Mouse (Mus musculus) v-Abl transformed pro-B cells (cell line): Measurements from ENCODE around the gene Ddt.

Experiments
- in situ Hi-C, 2 experiments: fragments of 400-800 bp; cut with MboI; formaldehyde crosslinking; loops; one replicate each; pipeline ENCODE4 v1.15.1; 2025; ENCODE audit not compliant: unreplicated experiment in 2 of 2

Gene Ddt

DNA sequence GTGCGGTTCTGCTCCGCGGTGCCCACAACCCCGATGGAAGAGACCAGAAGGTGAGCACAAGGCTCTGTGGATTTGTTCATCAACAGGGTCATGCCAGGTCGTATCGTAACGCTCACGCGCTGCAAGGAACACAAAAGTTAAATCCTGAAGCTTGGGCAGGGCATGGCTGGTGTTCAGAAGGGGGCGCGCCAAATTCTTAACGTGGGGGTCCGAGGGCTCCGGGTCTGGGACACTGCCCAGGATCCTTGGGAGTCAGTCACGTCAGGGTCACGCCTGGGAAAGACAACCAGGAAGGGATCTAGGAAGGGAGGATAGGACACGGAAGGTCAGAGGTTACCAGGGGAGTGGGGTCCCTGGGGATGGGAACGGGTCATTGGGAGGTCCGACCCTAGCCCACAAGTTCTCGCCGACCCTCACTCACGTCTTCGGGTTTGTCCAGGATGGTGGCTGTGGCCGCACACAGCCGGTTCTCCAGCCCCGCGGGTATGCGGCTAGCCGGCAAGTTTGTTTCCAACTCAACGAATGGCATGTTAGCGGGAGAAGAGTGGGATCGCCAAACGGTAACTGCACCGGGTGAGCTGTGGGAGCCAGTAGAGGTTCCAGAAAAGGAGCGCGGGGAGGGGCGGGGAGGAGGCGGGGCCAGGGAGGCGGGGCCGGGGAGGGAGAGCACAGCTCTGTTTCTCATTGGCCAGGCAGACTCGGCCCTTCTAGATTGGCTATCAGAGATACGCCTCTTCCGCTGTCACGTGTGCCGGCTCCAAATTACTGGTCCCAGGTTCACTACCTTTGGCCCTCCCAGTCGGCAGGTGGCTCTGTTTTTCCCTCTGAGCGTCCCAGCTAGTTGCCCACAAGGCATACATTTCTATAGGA lies at the start of gene Ddt:
Ddt (minus strand) TSS at position 620 of the 870 bp plus-strand sequence.
- in situ Hi-C loops, result no loop called here

DNA sequence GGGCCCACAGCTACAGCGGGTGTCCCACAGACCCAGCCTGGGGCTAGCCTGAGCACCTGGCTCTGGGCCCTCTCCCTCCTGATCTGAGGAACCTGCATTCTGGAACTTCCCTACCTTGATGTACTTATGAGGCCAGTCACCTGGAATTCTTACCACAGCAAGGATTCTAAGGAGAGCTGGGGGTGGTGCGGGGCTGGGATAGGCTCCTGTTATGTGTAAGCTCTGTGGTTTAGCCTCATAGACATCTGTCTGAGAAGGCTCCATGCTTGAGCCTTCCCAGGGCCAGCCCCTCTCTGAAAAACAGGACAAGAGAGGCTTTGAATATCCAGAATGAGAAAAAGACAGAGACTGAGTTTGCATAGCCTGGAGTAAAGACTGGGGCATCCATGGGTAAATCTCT lies 49.2 kb upstream of the Ddt start, which contains the start of gene Gstt4:
Gstt4 (minus strand) TSS at position 101 of the 400 bp plus-strand sequence.
- in situ Hi-C loops, result no loop called here

- in situ Hi-C loops, result no loop called here
Observed at GRCm38 (mm10) chr10:75819882-75820281, 46.7 kb upstream of the Ddt start.

DNA sequence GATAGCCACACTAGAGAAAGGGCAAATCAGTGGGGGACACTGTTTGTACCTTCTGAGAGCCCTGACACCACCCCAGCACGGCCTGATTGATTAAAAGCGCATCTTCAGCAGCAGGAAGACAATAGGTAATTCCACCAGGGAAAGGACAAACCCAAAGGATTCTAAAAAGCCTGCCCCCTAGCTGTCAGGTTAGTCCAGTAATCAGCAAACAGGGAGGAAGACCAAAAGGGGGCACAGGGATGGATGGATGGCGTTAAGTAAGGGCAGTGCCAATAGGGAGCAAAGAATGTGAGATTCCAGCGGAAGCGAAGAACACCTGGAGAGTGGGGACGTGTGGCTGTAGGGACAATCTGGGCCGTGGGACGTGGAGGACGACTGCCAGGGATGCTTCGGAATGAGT lies 45.4 kb upstream of the Ddt start:
- in situ Hi-C loops, result no loop called here

- in situ Hi-C loops, result no loop called here
Observed at GRCm38 (mm10) chr10:75804217-75804616, 31.0 kb upstream of the Ddt start.

GRCm38 (mm10) chr10:75798176-75798696 lies 25.0 kb upstream of the Ddt start, which contains the start of gene Gstt1:
Gstt1 (minus strand) TSS chr10:75798584.
- in situ Hi-C loops, result no loop called here

DNA sequence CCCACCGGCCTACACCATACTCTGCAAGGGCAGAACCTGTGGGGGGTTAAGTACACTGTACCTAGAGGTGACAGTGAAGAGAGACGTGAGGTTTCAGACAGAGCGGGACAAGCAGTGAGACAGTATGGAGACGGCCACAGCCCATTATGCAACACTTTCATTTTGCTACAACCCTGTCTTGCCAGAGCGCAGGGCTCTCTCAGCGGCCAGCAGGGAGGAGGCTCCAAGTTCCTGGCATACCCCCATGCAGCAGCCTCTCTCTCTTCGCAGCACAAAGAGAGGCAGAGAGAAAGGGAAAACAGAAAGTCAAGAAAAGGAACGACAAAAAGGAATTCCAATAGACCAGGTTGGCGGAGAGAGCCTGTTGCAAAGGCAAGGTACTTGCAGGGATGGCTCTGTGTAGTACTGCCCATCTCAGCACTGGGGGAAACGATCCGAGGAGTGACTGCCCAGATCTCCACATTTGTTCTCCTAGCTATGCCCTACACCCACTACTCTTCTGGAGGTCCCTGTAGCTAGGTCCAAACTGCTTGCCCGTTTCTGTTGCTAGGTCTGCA lies 24.5 kb upstream of the Ddt start:
- in situ Hi-C loops, result no loop called here

- in situ Hi-C loops, result no loop called here
Observed at GRCm38 (mm10) chr10:75796731-75797516, 23.7 kb upstream of the Ddt start.

DNA sequence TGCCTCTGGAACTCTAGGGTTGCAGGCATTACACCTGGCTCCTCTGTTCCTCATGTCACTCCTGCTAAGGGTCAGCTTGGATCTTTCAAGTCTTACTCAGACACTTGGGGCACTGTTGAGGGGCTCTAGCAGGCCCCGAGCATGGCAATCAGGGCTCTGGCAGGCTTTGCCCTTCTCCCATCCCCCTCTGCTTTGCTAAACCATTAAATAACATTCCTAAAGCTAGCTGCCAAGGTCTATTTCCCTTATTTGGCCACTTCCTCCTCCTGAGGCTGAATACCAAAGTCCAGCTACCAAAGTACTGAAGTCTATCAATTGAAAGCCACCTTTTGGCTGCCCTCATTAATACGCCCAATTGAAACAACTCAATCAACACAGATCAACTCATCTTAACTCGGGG lies 21.7 kb upstream of the Ddt start:
- in situ Hi-C loops, result no loop called here

DNA sequence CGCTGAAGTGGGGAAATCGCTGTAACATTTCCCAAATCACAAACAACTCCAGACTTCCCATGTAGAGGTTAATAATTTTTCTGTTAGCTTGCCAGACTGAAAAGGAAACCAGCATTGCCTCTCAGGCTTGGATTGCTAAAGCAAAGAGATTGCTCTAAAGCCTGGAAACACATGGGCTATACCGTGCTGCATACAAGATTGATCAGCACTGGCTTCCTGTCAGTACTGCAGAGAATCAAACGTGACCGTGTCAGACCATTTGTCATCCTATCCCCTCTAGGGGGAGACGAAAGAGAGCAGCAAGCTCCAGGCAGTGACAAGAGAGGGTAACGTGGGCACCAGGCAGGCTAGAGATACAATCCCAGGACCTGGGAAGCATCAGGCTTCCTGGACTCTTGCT lies 17.6 kb upstream of the Ddt start:
- in situ Hi-C loops, result no loop called here

DNA sequence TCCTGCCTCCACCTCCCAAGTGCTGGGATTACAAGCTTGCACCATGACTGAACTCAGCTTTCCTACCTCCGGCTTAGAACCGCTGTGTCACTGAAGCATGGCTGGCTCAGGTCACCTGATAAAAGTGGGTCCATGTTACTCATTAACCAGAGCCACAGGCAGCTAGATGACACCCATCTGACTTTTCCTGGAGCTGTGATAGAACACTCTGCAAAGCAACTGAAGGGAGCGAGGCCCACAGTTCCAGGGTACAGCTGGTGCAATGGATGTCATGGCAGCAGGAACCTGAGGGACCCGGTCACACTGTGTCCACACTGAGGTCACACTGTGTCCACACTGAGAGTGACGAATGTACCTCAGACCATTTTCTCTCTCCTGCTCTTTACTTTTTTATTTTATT lies 16.6 kb upstream of the Ddt start:
- in situ Hi-C loops, result no loop called here

- in situ Hi-C loops, result no loop called here
Observed at GRCm38 (mm10) chr10:75789081-75789735, 16.0 kb upstream of the Ddt start.

DNA sequence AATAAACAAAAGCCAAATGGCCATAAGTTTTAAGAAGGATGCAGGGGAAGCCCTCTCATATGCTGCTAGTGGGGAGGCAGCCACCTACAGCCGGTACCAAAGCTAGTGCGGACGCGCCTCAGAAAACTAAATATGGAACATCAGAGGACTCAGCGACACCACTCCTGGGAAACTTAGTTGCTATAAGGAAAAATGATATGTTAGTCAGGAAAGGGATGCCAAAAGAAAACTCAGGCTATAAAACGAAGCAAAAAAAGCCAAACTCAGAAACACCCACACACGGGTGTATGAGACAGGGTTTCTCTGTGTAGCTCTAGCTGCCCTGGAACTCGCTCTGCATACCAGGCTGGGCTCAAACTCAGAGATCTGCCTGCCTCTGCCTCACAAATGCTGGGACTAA lies 15.1 kb upstream of the Ddt start:
- in situ Hi-C loops, result no loop called here

DNA sequence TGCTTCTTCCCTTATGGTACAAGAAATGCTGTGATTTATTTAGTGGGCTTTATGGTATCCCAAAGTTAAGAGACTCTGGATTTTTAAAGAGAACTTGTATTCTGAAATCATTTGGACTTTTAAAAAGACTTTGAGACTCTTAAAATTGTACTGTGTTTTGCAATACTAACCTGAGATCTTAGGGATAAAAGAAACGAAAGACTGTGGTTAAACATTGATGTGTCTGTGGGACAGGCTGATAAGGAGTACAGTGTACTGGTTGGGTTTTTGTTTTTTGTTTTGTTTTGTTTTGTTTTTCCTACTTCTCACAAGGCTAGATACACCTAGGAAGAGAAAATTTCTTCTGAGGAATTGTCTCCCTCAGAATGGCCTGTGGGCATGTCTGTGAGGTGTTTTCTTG lies 12.2 kb upstream of the Ddt start:
- in situ Hi-C loops, result no loop called here

GRCm38 (mm10) chr10:75780769-75781578 lies 7.8 kb upstream of the Ddt start, which contains the start of the genes Gm20441 and Gstt3:
Gm20441 (minus strand) TSS chr10:75780954.
Gstt3 (minus strand) TSS chr10:75781414.
- in situ Hi-C loops, result loop anchor here in 1 of 2 experiments (5.0 kb wide), 1 partner anchor 46 kb away; no protein-coding TSS in a partner anchor

DNA sequence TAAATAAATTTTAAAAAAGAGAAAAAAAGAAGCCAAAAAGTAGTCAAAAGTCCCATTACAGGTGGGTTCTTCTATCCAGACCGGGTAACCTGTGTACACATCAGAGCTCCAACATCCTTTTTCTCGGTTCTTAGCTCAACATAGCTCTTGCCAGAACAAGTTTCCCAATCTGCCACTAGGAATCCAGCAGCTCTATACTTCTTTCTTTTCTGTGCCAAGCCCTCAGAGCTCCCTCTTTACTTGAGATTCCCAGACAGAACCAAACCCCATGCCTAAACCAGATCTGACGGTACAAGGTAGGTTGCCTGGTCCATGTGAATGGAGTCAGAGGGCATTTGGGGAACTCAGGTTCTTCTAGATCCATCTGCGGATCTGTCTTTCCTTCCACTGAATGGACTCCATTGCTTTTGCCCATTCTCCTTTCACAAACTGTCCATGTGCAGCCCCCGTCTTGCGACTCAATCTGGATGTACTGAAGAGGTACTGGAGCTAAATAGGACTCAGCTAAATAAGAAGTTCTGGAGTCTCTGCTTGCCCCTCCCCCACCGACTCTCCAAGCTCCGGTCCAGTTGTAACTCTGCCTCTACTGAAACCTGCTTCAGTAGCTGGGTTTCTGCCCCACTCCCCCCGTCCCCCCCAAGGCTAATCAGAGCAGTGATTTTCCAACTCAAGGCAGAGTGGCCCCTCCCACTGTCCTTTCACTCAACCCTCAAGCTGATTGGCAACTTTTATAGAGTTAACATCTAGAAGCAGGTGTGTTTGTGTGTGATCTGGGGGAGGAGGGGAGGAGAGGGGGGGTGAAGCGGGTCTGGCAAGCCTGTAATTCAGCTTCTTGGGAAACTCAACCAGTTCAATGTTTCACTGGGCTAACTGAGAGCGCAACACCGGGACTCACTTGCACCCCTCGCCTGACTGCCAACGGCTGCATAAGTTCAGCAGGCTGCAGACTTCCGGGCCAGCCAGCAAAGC lies 6.3 kb upstream of the Ddt start:
- in situ Hi-C loops, result loop anchor here in 1 of 2 experiments (5.0 kb wide), 1 partner anchor 48 kb away; no protein-coding TSS in a partner anchor

DNA sequence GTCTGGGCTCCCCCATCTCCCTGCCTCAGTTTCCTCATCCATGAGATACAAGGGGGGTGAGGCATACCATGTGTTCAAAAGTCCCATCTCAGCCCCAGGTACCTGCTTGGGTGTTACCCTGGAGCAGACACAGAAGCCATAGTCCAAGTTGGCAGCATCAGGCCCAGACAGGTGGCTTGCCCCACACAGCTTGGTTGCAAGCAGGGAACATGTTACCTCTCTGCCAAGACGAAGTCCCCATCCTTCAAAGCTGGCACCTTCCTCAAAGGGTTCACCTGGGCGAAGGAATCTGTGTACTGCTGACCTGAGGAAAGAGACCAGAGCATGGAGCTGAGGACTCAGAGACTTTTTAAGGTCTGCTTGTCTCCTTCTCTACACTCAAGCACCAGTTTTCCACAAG lies 4.7 kb upstream of the Ddt start:
- in situ Hi-C loops, result no loop called here

GRCm38 (mm10) chr10:75776562-75776961 lies 3.3 kb upstream of the Ddt start:
- in situ Hi-C loops, result no loop called here
